Mouse (Mus musculus) myocyte (in vitro differentiated cells): ENCODE data around the gene Clip4. TPM values are rescaled to one million over a fixed set of nuclear protein-coding genes. Genes with fewer than 3 reads are reported as not detected.

ENCODE experiments used
- H3K27me3 ChIP-seq: one replicate; pipeline ENCODE4 v1.6.1; 2011; ENCODE audit not compliant: control insufficient read depth, insufficient read depth, insufficient read length
- H3K36me3 ChIP-seq: one replicate; pipeline ENCODE4 v1.6.1; 2011; ENCODE audit not compliant: control insufficient read depth, insufficient read depth
- H3K4me2 ChIP-seq: one replicate; pipeline ENCODE4 v1.6.1; 2011; ENCODE audit warnings: low read depth, control low read depth
- H3K4me3 ChIP-seq: one replicate; pipeline ENCODE4 v1.5.1; 2011; ENCODE audit warnings: mild to moderate bottlenecking, control low read depth, moderate library complexity
- H3K79me2 ChIP-seq: one replicate; pipeline ENCODE4 v1.6.1; 2011; ENCODE audit not compliant: control insufficient read depth, insufficient read depth
- H3ac ChIP-seq: one replicate; pipeline ENCODE4 v1.6.1; 2011; ENCODE audit not compliant: control insufficient read depth, insufficient read length
- CEBPB ChIP-seq: IDR thresholded peaks from 2 replicates; pipeline ENCODE4 v1.6.1; 2011; ENCODE audit warnings: mild to moderate bottlenecking, moderate library complexity; ENCODE audit not compliant: poor library complexity, insufficient read depth, severe bottlenecking
- E2F4 ChIP-seq: IDR thresholded peaks from one replicate; pipeline ENCODE4 v1.6.1; 2011; ENCODE audit warnings: mild to moderate bottlenecking, control low read depth, moderate library complexity; ENCODE audit not compliant: insufficient read depth
- MAX ChIP-seq: IDR thresholded peaks from one replicate; pipeline ENCODE4 v1.6.1; 2011; ENCODE audit warnings: low read depth, mild to moderate bottlenecking, control low read depth
- MYOD1 ChIP-seq, 3 experiments: IDR thresholded peaks; one replicate each; pipeline ENCODE4 v1.6.1; 2011; ENCODE audit warnings: control low read depth in 2 of 3, low read depth in 2 of 3, mild to moderate bottlenecking in 2 of 3, moderate library complexity in 1 of 3; ENCODE audit not compliant: insufficient read length in 2 of 3, control insufficient read depth in 1 of 3
- MYOG ChIP-seq, 3 experiments: IDR thresholded peaks; one replicate each; pipeline ENCODE4 v1.6.1; 2011; ENCODE audit warnings: control low read depth in 2 of 3, low read depth in 2 of 3, mild to moderate bottlenecking in 2 of 3; ENCODE audit not compliant: insufficient read length in 2 of 3, control insufficient read depth in 1 of 3, insufficient read depth in 1 of 3
- POLR2A ChIP-seq: IDR thresholded peaks from one replicate; pipeline ENCODE4 v1.6.1; 2011; ENCODE audit warnings: low read depth, mild to moderate bottlenecking, control low read depth, moderate library complexity; ENCODE audit not compliant: insufficient read length
- POLR2AphosphoS2 ChIP-seq: IDR thresholded peaks from one replicate; pipeline ENCODE4 v1.6.1; 2011; ENCODE audit warnings: low read depth, control low read depth; ENCODE audit not compliant: insufficient read length
- REST ChIP-seq: IDR thresholded peaks from one replicate; pipeline ENCODE4 v1.6.1; 2011; ENCODE audit warnings: mild to moderate bottlenecking, control low read depth, moderate library complexity; ENCODE audit not compliant: insufficient read depth, insufficient read length
- SRF ChIP-seq: IDR thresholded peaks from one replicate; pipeline ENCODE4 v1.6.1; 2011; ENCODE audit warnings: low read depth; ENCODE audit not compliant: control insufficient read depth, insufficient read length
- TCF12 ChIP-seq: IDR thresholded peaks from one replicate; pipeline ENCODE4 v1.6.1; 2011; ENCODE audit warnings: mild to moderate bottlenecking, control low read depth; ENCODE audit not compliant: poor library complexity, insufficient read depth, severe bottlenecking
- TCF3 ChIP-seq: IDR thresholded peaks from one replicate; pipeline ENCODE4 v1.6.1; 2011; ENCODE audit warnings: low read depth, control low read depth; ENCODE audit not compliant: insufficient read length
- USF1 ChIP-seq: IDR thresholded peaks from one replicate; pipeline ENCODE4 v1.6.1; 2011; ENCODE audit warnings: low read depth, mild to moderate bottlenecking, control low read depth, moderate library complexity
- polyA plus RNA-seq: library from polyadenylated mRNA; unstranded; fragments of >200 nt; fragmentation: generic; extraction: Trizol; gene quantifications from one replicate; pipeline ENCODE4 v1.2.1, GENCODE M21; 2012; ENCODE audit warnings: missing spikeins

Gene Clip4
- polyA plus RNA-seq, 1 experiment: 4.2 TPM

DNA sequence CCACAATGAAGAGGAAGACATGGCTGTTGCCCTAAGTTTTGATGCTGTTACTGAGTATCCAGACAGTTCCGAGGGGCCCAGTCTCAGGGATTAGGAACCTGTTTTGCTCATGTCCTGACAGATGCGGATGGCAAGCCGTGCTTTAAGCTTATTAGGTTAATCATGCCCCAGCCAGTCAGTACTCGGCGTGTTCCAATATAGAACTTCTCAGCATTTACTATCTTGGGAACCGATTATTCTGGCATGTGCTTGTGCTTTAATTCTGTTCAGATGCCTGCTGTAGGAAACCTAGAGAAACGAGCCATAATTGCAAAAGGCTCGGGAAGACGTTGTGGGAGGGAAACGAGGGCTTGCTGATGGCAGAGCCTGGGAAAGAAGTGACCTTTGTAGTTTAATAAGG lies 15.4 kb upstream of the Clip4 start, which contains the start of gene Pcare:
Gene Pcare, minus strand, starts transcription at position 64 of the 400 bp plus-strand sequence.
- TF ChIP-seq MAX: no peak
- TF ChIP-seq E2F4: no peak
- TF ChIP-seq SRF: no peak
- TF ChIP-seq POLR2AphosphoS2: no peak
- no peak for TF ChIP-seq TCF3
- TF ChIP-seq CEBPB: no peak
- no peak for TF ChIP-seq USF1
- TF ChIP-seq MYOG (IDR thresholded peaks at IDR 0.05; ENCODE audit: control insufficient read depth in 1 of 3, insufficient read depth in 1 of 3, insufficient read length in 2 of 3, low read depth in 2 of 3): no peak
- TF ChIP-seq TCF12: no peak
- TF ChIP-seq REST: no peak
- no peak for TF ChIP-seq MYOD1 (IDR thresholded peaks at IDR 0.05; ENCODE audit: control insufficient read depth in 1 of 3, insufficient read length in 2 of 3, low read depth in 2 of 3)
- TF ChIP-seq POLR2A: no peak
- Histone ChIP-seq H3K4me3 (no peak within 1 kb of the TSS), H3K79me2 (no peaks in the 10 kb centered on the region), H3ac (no peak within 1 kb of the TSS), H3K27me3 (no peaks in the 10 kb centered on the region), H3K4me2 (no peak within 1 kb of the TSS), H3K36me3 (no peaks in the 10 kb centered on the region)

DNA sequence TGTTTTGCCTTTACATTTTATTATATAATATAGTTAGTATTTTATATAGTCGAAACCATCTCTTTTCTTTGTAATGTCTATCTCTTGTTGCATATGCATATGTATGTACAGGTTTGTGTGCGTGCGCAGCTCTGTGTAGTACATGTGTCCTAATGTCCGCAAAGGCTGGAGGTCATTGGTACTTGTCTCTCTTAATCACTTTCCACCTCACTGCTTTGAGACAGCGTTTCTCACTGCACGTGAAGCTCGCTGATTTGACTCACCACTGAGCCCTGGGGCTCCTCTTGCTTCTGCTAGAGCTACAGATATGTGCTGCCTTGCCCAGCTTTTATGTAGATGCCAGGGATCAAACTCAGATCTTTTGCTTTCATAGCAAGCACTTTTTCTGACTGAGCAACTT lies 7.7 kb upstream of the Clip4 start:
- no peaks in the 10 kb centered on the region for H3K27me3 ChIP-seq
- H3K79me2 ChIP-seq: no peaks in the 10 kb centered on the region
- no peak overlapping the region for H3K4me3 ChIP-seq
- no peak overlapping the region for H3K4me2 ChIP-seq
- no peak overlapping the region for H3ac ChIP-seq
- H3K36me3 ChIP-seq: no peaks in the 10 kb centered on the region
- TF ChIP-seq MAX: no peak
- TF ChIP-seq MYOG (IDR thresholded peaks at IDR 0.05; ENCODE audit: control insufficient read depth in 1 of 3, insufficient read depth in 1 of 3, insufficient read length in 2 of 3, low read depth in 2 of 3): no peak
- TF ChIP-seq USF1: no peak
- TF ChIP-seq POLR2AphosphoS2: no peak
- TF ChIP-seq CEBPB: no peak

DNA sequence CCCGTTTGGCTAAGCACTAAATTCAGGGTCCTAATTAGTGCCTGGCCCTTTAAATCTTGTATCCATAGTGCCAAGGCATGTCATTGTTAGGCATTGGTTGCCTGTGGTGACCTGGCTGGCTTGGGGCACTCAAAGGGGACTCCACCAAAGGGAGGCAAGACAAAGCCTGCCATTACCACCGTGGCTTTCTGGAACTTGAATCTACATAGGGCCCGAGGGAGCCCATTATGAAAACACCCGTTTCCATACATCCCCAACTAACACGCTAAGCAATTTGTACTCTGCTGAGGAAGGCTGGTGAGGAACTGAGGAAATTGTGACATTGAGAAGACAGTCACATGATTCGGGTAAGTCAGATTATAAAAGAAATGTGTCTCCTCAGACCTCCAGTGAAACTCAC lies 1.3 kb downstream of the Clip4 start:
- Histone ChIP-seq H3K4me3 (no peak overlapping the region), H3K79me2 (no peaks in the 10 kb centered on the region), H3K4me2 (no peak overlapping the region), H3ac (no peak overlapping the region), H3K27me3 (no peaks in the 10 kb centered on the region), H3K36me3 (no peaks in the 10 kb centered on the region)
- TF ChIP-seq POLR2AphosphoS2 (no peak), MAX (no peak), SRF (no peak), TCF12 (no peak), TCF3 (no peak), E2F4 (no peak), MYOG (IDR thresholded peaks at IDR 0.05; ENCODE audit: control insufficient read depth in 1 of 3, insufficient read depth in 1 of 3, insufficient read length in 2 of 3, low read depth in 2 of 3) (no peak), CEBPB (no peak), USF1 (no peak), POLR2A (no peak), MYOD1 (IDR thresholded peaks at IDR 0.05; ENCODE audit: control insufficient read depth in 1 of 3, insufficient read length in 2 of 3, low read depth in 2 of 3) (no peak), REST (no peak)

DNA sequence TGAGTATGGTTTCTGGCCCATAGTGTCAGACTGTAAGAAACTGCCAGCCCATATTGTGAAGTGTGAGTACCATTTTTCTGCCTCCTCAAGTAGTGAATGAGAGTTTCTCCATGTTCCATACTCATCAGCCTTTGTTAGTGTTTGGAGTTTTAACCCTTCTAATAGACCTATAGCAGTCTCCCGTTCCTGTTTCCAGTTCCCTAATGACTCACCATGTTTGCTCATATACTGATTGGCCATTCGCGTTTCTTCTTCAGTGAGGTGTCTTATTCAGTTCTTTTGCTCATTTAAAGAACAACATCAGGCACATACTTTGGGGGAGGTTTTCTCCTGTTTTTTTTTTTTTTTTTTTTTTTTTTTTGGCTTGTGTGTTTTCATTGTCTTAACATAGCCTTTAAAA lies 2.4 kb downstream of the Clip4 start:
- H3K27me3 ChIP-seq: no peaks in the 10 kb centered on the region
- no peaks in the 10 kb centered on the region for H3K79me2 ChIP-seq
- no peak overlapping the region for H3K4me2 ChIP-seq
- H3K4me3 ChIP-seq: no peak overlapping the region
- H3ac ChIP-seq: no peak overlapping the region
- no peaks in the 10 kb centered on the region for H3K36me3 ChIP-seq
- TF ChIP-seq SRF (no peak), MYOD1 (IDR thresholded peaks at IDR 0.05; ENCODE audit: control insufficient read depth in 1 of 3, insufficient read length in 2 of 3, low read depth in 2 of 3) (no peak), CEBPB (no peak), USF1 (no peak), POLR2AphosphoS2 (no peak), MYOG (IDR thresholded peaks at IDR 0.05; ENCODE audit: control insufficient read depth in 1 of 3, insufficient read depth in 1 of 3, insufficient read length in 2 of 3, low read depth in 2 of 3) (no peak), E2F4 (no peak), TCF12 (no peak), TCF3 (no peak), REST (no peak), POLR2A (no peak), MAX (no peak)

DNA sequence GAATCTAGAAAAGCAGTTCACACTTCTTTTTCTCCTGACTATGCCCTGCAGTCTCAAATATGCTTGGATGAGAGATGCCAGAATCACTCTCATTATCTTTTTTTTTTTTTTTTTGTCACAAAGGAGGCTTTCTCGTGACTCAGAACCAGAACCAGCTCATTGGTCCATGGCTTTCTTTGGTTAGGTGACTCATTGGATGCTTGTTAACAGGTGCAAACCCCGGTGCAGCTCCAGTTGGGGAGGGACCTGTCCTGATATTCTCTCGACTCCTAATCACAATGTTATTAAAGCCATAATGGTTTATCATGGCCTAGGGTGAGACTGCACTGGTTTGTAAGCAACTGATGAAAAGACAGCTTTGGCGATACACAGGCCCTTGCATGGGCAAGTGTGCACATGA lies 5.9 kb downstream of the Clip4 start:
- no peak overlapping the region for H3K4me3 ChIP-seq
- no peaks in the 10 kb centered on the region for H3K79me2 ChIP-seq
- no peaks in the 10 kb centered on the region for H3K36me3 ChIP-seq
- no peak overlapping the region for H3ac ChIP-seq
- TF ChIP-seq USF1 (no peak), E2F4 (no peak), SRF (no peak), MYOD1 (IDR thresholded peaks at IDR 0.05; ENCODE audit: control insufficient read depth in 1 of 3, insufficient read length in 2 of 3, low read depth in 2 of 3) (peak in 1 of 3 experiments; percentile 16), CEBPB (no peak)
- H3K4me2 ChIP-seq: no peak overlapping the region
- H3K27me3 ChIP-seq: no peaks in the 10 kb centered on the region
